Mouse (Mus musculus) heart, postnatal 10 days (tissue): ENCODE measurements around the gene Ints3. TPM values are rescaled to one million over a fixed set of nuclear protein-coding genes. Genes with fewer than 3 reads are reported as not detected.

Experiments
- DNase-seq, 2 experiments: peaks; one replicate each; pipeline ENCODE4 v3.0.0; 2021
- intact Hi-C: fragments of 180-260 bp; cut with DNase I; formaldehyde crosslinking; loops from one replicate; pipeline ENCODE4 v1.15.1; 2025
- total RNA-seq, 2 experiments: library from RNA; stranded (reverse); gene quantifications; 2 replicates each; pipeline ENCODE4 v1.2.3; 2021

The Ints3 gene
- total RNA-seq, 2 experiments from 2014 or later = 24.4 to 28.3 TPM

GRCm38 (mm10) chr3:90395629-90396028, 37.8 kb downstream of the Ints3 start:
- no peak for DNase-seq
- intact Hi-C loops = no loop called here

GRCm38 (mm10) chr3:90392661-90393060, 40.8 kb downstream of the Ints3 start:
- intact Hi-C loops = no loop called here
- no peak for DNase-seq

- DNase-seq = no peak
- intact Hi-C loops = no loop called here
Measured at GRCm38 (mm10) chr3:90391941-90392340, 41.5 kb downstream of the Ints3 start.

- DNase-seq = no peak
- intact Hi-C loops = no loop called here
Measured at GRCm38 (mm10) chr3:90391004-90391403, 42.4 kb downstream of the Ints3 start.

- peak; percentile 66 to 67 for DNase-seq
- intact Hi-C loops = no loop called here
Measured at GRCm38 (mm10) chr3:90389511-90390490, 43.6 kb downstream of the Ints3 start, which contains the start of gene Slc27a3. Gene Slc27a3, minus strand, starts transcription at chr3:90389938.

GRCm38 (mm10) chr3:90388726-90389510, 44.5 kb downstream of the Ints3 start:
- DNase-seq = peak; percentile 42 to 62
- intact Hi-C loops = no loop called here

- no peak for DNase-seq
Measured at GRCm38 (mm10) chr3:90388192-90388591, 45.2 kb downstream of the Ints3 start.

GRCm38 (mm10) chr3:90387483-90387882, 45.9 kb downstream of the Ints3 start:
- DNase-seq = peak; percentile 33 to 51
- intact Hi-C loops = no loop called here

More at GRCm38 (mm10) chr3:90388192-90388591, 45.2 kb downstream of the Ints3 start:
- intact Hi-C loops = no loop called here

- no peak for DNase-seq
- intact Hi-C loops = no loop called here
Measured at GRCm38 (mm10) chr3:90386817-90387216, 46.6 kb downstream of the Ints3 start.

- no peak for DNase-seq
- intact Hi-C loops = no loop called here
Measured at GRCm38 (mm10) chr3:90384851-90385375, 48.5 kb downstream of the Ints3 start.

GRCm38 (mm10) chr3:90383690-90384089, 49.7 kb downstream of the Ints3 start:
- no peak for DNase-seq
- intact Hi-C loops = no loop called here

GRCm38 (mm10) chr3:90381727-90382126, 51.7 kb downstream of the Ints3 start:
- DNase-seq = no peak
- intact Hi-C loops = no loop called here

- no peak for DNase-seq
- intact Hi-C loops = no loop called here
Measured at GRCm38 (mm10) chr3:90378496-90378895, 54.9 kb downstream of the Ints3 start.

- intact Hi-C loops = no loop called here
- no peak for DNase-seq
Measured at GRCm38 (mm10) chr3:90376247-90376585, 57.2 kb downstream of the Ints3 start.

- intact Hi-C loops = no loop called here
- no peak for DNase-seq
Measured at GRCm38 (mm10) chr3:90375562-90376246, 57.7 kb downstream of the Ints3 start.

GRCm38 (mm10) chr3:90374368-90374767, 59.1 kb downstream of the Ints3 start:
- no peak for DNase-seq
- intact Hi-C loops = no loop called here

- intact Hi-C loops = loop anchor here (1.0 to 2.0 kb wide), 3 partner anchors 83 to 153 kb away; partner anchors contain the start of gene Dennd4b
- DNase-seq = peak; percentile 88 to 91
Measured at GRCm38 (mm10) chr3:90373432-90374028, 59.9 kb downstream of the Ints3 start.

- DNase-seq = no peak
- intact Hi-C loops = loop anchor here (1.0 to 2.0 kb wide), 3 partner anchors 82 to 153 kb away; partner anchors contain the start of gene Dennd4b
Measured at GRCm38 (mm10) chr3:90372817-90373216, 60.6 kb downstream of the Ints3 start.

GRCm38 (mm10) chr3:90371857-90372256, 61.6 kb downstream of the Ints3 start:
- no peak for DNase-seq
- intact Hi-C loops = loop anchor here (2.0 kb wide), 1 partner anchor 81 kb away; no protein-coding TSS in a partner anchor

- DNase-seq = no peak
- intact Hi-C loops = no loop called here
Measured at GRCm38 (mm10) chr3:90369041-90369440, 64.4 kb downstream of the Ints3 start.
